Mouse (Mus musculus): ENCODE measurements around the gene Mbd6.
"Not testable (repeated sequence)": the region's sequence is repeated elsewhere in the genome, so short reads cannot be mapped to it uniquely, and the experiment has no call there.

- not testable (repeated sequence) for TF ChIP-seq GATA1, TAL1 (IDR thresholded peaks at IDR 0.05; ENCODE audit: low read length)
These were observed 26.1 kb upstream of the Mbd6 start for GRCm38 (mm10) chr10:127314950-127315349.

Measured in erythroblast, embryonic 14.5 days (primary cell).